Mouse (Mus musculus): ENCODE results near the gene Afap1l2. TPM values are rescaled to one million over a fixed set of nuclear protein-coding genes. Genes with fewer than 3 reads are reported as not detected.

The Afap1l2 gene
- polyA plus RNA-seq, 3 experiments from 2014 or later: not detected

DNA sequence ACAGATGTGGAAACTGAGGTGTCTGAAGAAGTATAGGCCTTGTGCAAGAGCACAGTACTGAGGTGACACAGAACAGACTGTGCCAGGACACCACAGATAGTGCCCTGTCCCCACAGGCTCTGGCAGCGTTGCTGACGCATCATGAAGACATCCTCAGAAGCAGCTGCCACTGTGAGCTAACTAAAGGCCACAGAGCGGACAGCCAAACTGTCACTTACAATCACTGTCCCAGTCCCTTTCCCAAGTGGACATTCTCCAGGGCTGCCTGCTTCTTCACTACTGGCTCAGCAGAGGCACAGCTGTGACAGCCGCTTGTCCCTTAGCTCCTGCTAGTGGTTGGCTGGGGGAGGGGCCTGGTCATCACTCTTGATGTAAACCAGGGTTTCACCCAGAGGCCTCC is 33.9 kb downstream of the Afap1l2 start:
- no peak for ATAC-seq

- ATAC-seq: no peak
Measured at GRCm38 (mm10) chr19:56972768-56973167, 35.3 kb downstream of the Afap1l2 start.

DNA sequence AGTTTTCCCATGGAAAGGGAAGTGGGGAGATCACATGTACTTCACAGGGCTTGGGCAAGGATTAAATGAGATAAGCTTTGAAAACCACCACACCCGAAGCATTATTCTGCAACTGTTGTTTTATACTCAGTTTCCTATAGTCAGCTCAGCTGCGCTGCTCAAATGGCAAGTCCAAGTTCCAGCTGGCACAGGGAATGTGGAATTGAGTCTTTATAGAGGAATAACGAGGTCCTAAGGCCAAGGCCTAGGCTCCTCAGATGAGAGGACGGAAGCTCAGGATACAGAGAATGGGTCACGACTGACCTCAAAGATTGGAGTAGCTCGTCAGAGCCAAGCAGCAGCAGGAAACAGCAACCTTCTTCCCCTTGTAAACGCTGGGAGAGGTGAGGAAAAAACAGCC is 36.7 kb downstream of the Afap1l2 start:
- no peak for ATAC-seq

DNA sequence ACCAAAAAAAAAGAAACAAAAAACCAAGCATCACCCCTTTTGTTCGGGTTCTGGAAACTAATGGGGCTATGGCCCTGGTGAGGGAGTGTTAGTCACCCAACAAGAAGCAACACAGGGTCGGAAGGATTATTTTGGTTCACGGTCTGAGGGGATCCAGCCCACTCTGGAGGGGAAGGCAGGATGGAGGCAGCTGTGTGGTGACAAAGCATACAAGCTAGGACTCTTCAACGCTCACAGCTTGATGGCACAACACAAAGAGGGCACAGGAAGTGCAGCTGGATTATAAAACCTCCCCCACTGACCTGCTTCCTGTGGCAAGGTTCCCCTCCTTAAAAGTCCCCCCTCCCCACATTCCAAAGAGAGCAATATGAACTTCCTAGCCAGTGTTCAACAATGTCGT is 44.2 kb downstream of the Afap1l2 start:
- ATAC-seq: no peak

GRCm38 (mm10) chr19:56959601-56960000 is 48.4 kb downstream of the Afap1l2 start:
- ATAC-seq: no peak

DNA sequence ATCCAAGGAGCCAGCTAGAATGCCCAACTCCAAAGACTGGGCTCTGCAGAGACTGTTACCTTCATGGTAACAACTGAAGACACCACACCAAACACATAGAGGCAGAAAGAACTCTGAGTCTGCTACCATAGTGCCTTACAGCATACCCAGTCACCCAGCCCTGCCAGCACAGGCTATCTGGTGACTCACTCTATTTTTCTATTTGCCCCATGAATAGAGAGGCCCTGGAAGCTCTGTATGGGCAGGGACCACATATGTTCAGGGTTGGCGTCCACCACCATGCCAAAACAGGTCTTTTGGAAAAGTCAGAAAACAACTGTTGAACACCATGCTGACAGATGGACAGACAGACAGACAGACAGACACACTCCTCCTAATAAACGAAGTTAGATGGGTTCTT is 49.0 kb downstream of the Afap1l2 start:
- no peak for ATAC-seq

- ATAC-seq: no peak
Measured at GRCm38 (mm10) chr19:56958582-56959021, 49.4 kb downstream of the Afap1l2 start.

GRCm38 (mm10) chr19:56958011-56958410 is 50.0 kb downstream of the Afap1l2 start:
- ATAC-seq: no peak

GRCm38 (mm10) chr19:56955568-56956513 is 52.2 kb downstream of the Afap1l2 start:
- no peak for ATAC-seq

DNA sequence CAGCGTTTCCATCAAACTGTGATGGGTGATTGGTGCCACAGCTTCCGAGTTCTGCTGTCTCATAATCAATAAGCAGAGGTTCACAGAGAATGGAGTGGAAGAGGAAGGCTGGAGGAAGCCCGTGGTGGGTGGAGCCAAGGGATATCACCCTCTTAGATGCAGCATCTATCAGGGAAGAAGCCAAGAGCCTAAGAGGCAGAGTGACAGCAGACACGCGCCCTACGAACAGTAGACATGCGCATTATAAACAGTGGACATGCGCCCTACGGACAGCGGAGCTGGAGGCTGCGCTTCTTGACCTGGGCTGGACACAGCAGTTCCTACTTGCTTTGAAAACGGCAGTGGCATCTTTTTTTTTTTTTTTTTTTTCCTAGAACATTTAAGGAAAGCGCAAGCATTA is 53.2 kb downstream of the Afap1l2 start:
- ATAC-seq: no peak

GRCm38 (mm10) chr19:56953856-56954255 is 54.2 kb downstream of the Afap1l2 start:
- no peak for ATAC-seq

GRCm38 (mm10) chr19:56950818-56951217 is 57.2 kb downstream of the Afap1l2 start:
- no peak for ATAC-seq

GRCm38 (mm10) chr19:56949868-56950267 is 58.2 kb downstream of the Afap1l2 start:
- ATAC-seq: no peak

DNA sequence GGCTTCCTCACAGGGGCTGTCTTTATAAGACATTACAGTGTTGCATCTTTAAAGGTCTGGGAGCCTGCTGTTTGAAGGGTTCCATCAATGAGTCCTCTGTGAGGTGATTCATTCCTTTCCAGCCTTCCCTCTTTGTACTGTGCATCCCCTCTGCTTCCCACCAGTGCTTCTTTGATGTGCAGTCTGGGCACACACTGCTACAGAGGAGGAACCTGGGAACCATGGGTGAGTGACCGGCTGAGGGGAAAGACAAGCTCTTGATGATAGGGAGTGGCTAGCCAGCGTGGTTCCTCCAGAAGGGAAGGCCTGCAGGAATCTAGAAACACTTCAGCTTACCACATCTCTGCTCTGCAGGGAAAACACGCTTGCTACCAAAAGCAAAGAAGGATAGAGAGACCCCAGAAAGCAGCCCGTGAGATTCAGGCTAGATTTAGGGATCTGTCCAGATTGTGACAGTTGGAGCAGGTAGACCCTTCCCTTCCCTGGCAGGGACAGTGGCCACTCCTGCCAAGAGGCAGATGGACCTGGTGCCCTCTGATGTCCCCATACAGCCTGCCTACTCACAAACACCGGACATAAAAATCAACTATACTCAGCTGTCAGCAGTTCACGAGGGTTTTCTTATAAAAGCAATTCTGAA is 59.9 kb downstream of the Afap1l2 start:
- no peak for ATAC-seq

DNA sequence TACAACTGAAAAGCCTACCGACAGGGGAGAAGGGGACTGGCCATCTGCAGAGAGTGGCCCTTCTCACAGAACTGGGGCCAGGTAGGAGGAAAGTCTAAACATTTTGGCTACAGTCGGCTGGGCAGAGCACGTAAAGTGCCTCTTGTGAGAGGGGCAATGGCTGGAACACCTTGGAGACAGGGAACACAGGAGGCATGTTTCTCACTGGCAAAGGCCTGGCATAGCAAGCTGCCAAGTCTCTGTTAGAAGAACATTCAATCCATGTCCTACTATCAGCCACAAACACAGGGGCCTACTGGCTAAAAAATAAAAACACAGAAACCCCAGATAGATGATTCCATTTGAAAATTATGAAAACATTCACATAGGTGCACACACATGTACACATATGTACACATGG is 61.3 kb downstream of the Afap1l2 start:
- no peak for ATAC-seq

DNA sequence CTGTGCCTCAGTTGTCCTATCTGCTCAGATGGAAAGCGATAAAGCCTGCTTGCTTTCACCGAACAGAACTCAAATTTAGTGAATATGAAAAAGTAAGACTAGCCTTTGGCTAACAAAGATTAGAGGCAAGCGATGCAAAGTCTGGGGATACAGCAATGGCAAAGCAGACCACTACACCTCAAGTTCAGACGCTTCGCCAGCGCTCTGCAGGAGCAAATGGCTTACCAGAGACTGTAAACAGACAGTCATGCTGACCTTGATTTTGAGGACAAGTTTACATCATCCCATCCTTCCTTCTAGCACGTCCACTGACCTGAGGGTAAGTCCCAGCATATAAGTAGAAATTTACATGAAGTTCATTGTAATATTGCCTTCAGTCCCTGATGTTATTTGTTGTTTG is 61.8 kb downstream of the Afap1l2 start:
- ATAC-seq: no peak

DNA sequence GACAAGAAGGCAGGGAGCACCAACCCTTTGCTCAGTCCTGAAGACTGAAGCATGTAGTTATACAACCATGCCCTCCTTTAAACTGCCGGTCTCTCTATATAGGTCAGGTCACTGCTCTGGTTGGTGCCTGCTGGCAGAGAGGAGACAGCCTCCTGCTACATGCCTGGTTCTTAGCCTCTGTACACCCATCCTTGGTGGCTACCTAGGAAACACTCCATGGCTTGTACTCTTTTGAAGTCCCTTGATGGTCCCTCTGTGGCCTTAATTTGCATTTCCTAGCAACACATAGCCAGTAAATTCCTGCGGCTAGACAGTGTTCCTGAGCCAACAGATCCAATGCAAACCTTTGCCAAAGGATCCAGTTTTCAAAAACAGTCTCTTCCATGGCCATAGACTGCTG is 62.4 kb downstream of the Afap1l2 start:
- no peak for ATAC-seq

- no peak for ATAC-seq
Measured at GRCm38 (mm10) chr19:56944826-56945225, 63.2 kb downstream of the Afap1l2 start.

GRCm38 (mm10) chr19:56944211-56944610 is 63.8 kb downstream of the Afap1l2 start:
- ATAC-seq: no peak

GRCm38 (mm10) chr19:56942216-56942615 is 65.8 kb downstream of the Afap1l2 start:
- ATAC-seq: no peak

DNA sequence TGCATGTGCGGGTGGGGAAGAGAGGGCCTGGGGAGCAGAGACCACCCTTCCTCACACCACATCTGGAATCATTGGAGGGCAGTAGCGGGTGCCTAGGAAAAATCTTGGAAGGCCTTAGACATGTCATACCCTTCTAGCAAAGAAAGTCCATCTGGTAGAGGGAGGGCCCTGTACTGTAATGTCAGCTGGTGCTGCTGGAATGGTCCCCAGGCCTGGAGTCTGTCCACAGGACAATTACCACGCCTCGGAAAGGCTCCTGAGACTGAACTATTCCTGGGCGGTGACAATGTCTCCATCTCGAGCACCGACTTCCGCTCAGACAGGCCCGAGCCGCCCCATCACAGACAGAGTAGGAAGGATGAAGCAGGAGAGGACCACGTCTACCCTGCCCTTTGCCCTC is 67.5 kb downstream of the Afap1l2 start:
- ATAC-seq: no peak

GRCm38 (mm10) chr19:56939826-56940225 is 68.2 kb downstream of the Afap1l2 start:
- ATAC-seq: no peak

DNA sequence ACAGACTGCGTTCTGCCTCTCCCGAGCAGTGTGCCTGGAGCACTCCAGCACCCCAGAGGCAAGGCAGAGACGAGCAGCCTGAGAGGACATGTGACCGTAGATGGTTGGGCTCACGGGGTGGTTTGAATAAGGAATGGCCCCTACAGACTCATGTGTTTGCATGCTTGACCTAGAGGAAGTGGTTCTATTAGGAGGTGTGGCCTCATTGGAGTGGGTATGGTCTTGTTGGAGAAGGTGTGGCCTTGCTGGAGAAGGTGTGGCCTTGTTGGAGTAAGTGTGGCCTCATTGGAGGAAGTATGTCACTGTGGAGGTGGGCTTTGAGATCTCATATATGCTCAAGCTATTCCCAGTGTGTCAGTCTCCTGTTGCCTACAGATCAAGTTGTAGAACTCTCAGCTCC is 70.1 kb downstream of the Afap1l2 start:
- no peak for ATAC-seq

- no peak for ATAC-seq
Measured at GRCm38 (mm10) chr19:56936253-56936652, 71.8 kb downstream of the Afap1l2 start.

Data from inflammation-experienced regulatory T-cells, adult 6 months (primary cell).